Mouse (Mus musculus): ENCODE data around the gene Mst1. TPM values are rescaled to one million over a fixed set of nuclear protein-coding genes. Genes with fewer than 3 reads are reported as not detected.

Gene Mst1
- 5.6 and 6.2 TPM in 2 replicates for polyA plus RNA-seq (2012; rRNA removed)

DNA sequence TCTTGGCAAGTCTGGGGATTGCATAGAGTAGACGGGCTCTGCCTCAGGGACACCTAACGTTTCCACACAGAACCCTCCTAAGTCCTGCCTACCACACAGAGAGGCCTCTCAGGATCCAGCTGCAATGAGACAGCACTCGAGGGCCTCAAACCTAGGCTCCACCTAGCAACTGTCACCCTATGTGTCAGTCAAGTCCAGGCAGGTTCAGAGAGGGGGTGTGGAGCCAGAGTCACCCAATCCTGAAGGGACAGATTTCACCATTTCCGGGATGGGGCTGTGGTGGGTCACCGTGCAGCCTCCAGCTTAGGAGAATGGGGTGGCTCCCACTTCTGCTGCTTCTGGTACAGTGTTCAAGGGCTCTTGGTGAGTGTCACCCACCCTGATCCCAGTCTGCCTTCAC, at the start of gene Mst1:
TSS of gene Mst1 (plus strand) at position 269 of the 400 bp plus-strand sequence.
- no peak for DNase-seq (ENCODE audit: low spot score)

DNA sequence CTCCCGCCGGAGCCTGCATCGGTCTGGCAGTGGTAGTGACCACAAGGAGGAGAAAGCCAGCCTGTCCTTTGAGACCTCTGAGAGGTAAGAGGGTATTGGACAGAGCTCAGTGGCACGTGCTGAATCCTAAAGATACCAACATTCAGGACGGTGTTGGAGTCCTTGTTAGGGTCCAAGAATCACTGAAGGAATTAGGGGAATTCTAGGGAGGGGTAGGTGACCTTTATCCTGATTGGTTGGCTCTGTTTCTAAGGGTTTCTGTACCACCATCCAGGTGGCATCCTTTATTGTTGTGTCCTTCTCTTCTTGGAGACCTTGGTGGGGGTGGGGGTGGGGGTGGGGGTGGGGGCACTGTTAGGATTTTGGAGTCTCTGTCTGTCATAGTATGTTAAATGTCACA, 48.1 kb upstream of the Mst1 start:
- no peak for DNase-seq (ENCODE audit: low spot score)

DNA sequence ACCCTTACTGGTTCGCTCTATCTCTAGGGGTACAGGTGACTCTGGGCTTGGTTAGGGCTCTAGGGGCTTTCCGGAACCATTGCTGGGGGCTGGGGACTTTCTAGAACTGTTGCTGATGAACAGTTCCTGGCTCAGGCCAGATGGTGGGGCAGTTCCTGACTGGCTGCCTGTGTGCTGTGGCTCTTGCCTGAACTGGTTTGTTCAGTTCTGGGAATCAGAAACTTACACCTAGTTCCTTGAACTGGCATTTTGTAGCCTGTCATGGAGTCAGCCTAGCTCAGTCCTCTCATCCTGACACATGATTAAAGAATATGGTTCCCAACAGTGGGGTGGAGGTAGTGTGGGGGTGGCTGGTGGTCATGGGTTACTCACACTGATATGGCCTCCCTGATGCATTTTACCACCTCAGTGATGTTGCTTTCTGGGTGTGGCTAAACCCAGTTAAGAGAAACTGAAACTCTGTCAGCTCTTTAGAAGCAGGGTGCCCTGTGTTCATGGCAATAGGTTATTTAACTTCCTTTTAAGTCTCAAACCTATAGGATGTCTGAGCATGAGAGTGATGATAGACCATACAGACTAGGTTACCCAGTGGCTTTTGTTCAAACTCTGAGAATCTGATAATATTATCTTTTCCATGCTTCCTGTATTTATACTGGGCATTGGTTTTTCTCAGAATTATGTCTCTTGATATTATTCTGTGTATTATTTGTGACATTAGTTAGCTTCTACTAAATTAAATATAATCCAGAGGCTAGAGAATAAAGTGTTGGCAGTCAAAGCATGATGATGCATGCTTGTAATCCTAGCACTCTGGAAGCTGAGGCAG, 44.7 kb upstream of the Mst1 start:
- DNase-seq (ENCODE audit: low spot score), result no peak

DNA sequence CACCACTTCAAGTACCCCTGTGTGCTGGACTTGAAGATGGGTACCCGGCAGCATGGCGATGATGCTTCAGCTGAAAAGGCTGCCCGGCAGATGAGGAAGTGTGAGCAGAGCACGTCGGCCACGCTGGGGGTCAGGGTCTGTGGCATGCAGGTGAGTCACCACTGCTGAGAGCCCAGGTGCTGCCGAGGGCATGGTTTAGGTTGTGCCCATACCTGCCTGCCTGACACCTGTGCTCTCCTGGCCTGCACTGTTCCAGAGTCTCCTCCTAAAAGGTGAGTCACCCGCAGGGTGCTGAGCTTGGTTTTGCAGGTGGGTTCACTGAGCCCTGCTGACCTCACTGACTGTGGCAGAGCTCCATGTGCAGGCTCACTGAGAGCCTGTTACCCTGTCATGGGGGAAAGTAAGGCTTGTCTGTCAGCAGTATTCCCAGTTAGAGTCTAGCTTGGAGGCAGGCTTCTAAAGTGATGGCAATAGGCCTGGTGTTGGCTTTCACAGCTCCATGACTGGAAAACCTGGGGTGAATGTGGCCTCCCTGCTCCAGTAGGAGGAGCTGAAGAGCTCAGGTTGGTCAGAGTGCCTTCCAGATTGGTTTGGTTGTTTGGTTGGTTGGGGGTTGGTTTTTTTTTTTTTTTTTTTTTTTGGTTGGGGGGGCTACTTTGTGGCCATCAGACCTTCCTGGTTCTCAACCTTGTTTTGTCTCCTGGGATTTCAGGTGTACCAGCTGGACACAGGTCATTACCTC, 35.3 kb upstream of the Mst1 start:
- DNase-seq (ENCODE audit: low spot score), result peak; percentile 33

DNA sequence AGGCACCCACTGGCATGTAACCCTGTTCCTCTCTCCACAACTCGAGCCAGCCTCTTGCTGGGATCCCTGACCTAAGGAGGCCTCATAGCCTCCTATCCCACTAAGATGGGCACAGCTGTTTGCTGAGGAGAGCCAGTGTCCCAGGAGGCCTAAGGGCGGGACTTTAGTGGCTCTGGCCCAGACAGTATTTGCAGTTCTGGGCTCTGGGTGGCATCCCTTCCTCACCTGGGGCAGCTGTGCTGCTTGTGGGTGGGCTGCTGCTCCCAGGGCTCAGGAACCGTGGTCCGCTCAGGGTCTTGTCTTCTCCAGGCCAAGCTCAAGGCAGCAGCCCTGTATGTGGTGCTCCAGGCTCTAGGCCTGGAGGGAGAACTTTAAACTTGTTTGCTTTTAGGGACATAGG, 33.7 kb upstream of the Mst1 start:
- DNase-seq (ENCODE audit: low spot score), result no peak

DNA sequence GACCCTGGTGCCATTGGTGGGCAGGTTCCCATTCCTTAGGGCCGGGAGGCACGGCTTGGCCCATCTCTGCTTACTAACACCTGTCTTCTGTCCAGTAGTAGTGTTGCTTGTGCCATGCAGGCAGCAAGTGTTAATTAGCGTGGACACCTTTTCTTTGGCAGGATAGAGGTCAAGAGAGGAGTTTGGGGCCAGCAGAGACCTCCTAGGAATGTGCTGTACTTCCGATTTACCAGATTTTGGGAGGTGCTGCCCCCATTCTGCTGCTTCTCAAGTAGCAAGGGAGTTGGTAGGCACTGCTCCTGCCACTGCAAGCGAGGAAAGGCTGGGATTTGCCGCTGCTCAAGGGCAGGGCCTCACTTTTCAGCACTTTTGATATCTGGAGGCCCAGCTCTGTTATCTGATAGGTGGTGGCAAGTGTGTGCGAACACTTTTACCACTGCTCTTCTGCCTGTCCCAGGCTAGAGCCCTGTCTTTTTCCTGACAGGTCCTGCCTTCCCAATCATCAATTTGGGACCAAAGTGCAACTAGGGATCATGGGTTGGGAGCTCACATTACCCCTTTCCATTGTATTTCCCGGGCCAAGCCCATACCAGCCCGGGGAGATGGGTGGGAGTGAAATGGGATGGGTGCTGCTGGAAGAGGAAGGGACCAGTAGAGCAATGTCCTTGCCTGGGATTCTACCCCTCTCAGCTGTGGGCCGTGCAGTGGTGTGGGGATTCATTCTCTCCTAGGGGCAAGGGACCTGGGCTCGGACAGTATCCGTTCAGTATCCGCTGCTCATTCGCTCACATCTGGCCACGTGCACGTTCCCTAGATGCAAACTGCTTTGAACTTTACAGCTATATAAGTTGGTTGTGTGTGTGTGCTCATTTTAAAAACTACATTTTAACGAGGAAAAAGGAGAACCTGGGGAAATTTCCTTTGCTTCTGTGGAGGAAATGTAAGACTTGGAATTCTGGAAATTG, 32.4 kb upstream of the Mst1 start:
- DNase-seq (ENCODE audit: low spot score), result no peak

DNA sequence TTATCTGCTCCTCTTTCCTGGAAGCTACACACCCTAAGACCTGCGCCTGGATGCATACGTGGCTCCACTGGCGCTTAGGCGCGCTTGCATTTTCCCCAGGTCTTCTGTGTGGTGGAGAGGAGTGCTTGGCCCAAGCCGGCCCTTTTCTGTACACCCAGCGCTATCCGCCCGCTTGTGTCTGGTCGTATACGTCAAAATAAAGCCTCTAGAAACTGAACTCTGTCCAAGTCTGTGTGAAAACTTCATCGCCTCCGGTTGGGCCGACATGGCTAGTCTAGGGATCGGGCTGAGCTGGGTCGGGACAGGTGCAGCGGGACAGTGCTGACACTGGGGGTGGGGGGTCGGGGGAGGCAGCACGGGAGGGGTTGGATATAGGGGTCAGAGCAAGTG, 31.7 kb upstream of the Mst1 start:
- peak; percentile 41 for DNase-seq (ENCODE audit: low spot score)

DNA sequence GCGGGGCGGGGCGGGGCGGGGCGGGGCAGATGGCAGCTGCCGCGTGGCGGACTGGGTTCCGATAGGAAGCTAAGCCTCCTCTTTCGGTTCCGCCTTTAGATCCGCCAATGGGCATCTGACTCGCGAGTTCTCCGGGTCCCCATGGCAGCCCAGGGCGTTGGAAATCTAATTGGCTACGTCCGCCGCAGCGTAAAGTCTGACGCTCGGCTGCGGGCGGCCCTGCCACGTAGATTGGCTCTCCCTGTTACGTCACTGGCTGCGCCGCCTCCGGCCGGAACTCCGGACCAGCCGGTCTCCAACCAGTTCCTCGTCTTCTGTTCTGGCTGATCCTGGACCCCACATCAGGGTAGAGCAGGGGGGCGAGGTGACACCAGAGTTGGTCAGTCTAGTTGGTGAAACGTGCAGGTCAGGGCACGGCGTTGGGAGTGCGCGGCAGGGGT, 31.2 kb upstream of the Mst1 start, which contains the start of gene Gmppb:
TSS of gene Gmppb (plus strand) at position 227 of the 440 bp plus-strand sequence.
- peak; percentile 84 for DNase-seq (ENCODE audit: low spot score)

DNA sequence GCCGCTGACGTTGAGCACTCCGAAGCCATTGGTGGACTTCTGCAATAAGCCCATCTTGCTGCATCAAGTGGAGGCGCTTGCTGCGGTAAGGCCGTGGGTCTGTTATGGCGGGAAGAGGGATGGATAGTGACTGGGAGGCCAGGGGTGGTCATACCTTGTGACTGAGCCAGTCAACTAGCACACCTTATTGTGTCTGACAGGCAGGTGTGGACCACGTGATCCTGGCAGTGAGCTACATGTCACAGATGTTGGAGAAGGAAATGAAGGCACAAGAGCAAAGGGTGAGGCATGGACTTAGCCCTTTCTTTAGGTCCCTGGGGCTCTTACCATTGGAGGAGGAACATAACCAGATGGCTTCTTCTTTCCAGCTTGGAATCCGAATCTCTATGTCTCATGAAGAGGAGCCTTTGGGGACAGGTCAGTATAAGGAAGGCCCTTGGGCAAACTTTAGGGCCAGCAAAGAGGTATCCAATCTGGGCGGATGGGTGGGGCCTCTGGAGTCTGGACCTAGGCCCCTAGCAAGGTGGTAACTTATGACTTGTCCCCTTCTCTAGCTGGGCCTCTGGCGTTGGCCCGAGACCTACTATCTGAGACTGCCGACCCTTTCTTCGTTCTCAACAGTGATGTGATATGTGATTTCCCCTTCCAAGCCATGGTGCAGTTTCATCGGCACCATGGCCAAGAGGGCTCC, 30.5 kb upstream of the Mst1 start:
- no peak for DNase-seq (ENCODE audit: low spot score)

DNA sequence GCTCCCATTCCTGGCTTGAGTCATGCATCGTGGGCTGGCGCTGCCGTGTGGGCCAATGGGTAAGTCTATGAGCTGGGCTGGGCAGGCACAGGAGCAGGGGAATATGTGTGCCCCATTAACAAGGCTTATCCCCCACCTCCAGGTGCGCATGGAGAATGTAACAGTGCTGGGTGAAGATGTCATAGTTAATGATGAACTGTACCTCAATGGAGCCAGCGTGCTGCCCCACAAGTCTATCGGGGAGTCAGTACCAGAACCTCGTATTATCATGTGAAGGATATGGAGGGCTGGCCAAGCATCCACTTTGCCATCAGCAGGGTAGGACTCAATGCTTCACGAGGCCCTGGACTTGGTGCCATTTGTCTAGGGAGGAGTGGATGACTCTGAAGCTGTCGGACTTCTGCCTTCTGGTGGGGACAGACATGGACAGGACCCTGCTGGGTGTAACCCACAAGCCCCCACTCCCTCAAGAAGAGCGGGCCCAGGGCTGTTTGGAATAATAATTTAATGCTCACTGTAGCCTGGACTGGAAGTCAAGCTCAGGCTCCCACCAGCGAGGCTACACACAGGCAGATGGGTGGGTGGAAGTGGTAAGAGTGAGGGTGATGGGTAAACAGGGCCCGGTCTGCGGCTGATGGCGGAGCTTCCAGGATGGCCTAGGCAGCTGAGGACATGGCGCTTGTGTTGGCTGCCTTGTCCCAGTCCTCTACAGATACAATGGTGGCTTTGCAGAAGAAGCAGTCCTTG, 28.9 kb upstream of the Mst1 start:
- DNase-seq (ENCODE audit: low spot score), result no peak

DNA sequence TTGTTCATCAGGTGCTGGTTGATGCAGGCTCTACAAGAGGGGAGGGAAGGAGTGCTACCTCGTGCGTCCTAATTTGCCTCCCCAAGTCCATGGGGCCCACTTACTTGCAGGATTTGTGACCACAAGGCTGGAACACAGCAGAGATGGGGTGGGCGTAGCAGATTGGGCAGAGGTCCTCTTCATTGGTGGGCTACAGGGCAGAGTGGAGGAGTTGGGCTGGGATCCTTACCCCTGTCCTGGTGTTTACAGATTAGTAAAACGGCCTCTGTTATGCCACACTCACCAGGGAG, 28.4 kb upstream of the Mst1 start:
- DNase-seq (ENCODE audit: low spot score), result no peak

DNA sequence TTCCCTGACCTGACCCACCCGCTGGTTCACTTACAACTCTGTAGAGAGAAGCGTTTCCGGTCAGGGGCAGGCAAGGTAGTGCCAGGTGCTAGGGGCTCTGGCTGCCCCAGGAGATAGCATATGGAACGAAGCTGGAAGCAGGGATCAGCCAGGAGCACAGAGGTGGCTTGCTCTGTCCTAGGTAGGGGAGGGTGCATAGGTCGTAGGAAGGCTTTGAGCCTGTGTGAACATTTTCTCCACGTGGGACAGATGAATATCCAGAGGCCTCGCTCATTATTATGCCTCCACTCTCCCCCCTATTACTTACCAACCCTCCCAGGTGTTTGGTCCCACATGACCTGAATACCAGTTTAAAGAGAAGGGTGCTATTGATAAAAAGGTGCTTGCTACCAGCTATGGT, 27.8 kb upstream of the Mst1 start:
- DNase-seq (ENCODE audit: low spot score), result no peak

DNA sequence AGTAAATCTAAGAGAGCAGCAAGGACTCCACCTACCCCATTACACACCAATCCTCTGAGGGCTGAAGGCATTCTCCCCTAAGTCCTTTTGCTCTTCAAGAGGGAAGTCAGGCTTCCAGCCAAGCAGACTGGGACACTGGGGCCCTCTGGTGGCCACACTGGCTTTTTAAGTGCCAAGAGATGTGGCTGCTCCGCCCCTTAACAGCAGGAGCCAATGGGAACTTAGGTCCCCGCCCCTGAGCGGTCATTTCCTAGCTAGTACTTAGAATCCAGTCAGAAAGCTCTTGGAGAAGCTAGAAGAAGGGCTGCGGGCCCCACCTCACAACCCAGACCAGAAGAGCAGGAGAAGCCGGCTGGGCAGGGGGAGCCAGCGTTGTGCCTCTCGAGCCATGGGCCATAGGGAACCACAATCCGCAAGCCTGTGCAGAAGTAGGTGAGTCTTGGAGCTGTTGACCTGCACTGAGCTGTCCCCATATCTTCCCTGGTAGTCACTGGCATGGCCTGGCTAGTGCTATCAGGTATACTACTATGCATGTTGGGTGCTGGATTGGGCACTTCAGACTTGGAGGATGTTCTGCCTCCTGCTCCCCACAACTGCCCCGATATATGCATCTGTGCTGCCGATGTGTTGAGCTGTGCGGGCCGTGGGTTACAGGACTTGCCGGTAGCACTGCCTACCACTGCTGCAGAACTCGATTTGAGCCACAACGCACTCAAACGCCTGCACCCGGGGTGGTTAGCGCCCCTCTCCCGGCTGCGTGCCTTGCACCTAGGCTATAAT, 27.2 kb upstream of the Mst1 start, which contains the start of gene Amigo3:
TSS of gene Amigo3 (plus strand) at position 275 of the 780 bp plus-strand sequence.
- DNase-seq (ENCODE audit: low spot score), result peak; percentile 86

DNA sequence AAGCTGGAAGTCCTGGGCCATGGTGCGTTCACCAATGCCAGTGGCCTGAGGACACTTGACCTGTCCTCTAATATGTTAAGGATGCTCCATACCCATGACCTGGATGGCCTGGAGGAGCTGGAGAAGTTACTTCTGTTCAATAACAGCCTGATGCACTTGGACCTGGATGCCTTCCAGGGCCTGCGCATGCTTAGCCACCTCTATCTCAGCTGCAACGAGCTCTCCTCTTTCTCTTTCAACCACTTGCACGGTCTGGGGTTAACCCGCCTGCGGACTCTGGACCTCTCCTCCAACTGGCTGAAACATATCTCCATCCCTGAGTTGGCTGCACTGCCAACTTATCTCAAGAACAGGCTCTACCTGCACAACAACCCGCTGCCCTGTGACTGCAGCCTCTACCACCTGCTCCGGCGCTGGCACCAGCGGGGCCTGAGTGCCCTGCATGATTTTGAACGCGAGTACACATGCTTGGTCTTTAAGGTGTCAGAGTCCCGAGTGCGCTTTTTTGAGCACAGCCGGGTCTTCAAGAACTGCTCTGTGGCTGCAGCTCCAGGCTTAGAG, 26.5 kb upstream of the Mst1 start:
- DNase-seq (ENCODE audit: low spot score), result no peak

DNA sequence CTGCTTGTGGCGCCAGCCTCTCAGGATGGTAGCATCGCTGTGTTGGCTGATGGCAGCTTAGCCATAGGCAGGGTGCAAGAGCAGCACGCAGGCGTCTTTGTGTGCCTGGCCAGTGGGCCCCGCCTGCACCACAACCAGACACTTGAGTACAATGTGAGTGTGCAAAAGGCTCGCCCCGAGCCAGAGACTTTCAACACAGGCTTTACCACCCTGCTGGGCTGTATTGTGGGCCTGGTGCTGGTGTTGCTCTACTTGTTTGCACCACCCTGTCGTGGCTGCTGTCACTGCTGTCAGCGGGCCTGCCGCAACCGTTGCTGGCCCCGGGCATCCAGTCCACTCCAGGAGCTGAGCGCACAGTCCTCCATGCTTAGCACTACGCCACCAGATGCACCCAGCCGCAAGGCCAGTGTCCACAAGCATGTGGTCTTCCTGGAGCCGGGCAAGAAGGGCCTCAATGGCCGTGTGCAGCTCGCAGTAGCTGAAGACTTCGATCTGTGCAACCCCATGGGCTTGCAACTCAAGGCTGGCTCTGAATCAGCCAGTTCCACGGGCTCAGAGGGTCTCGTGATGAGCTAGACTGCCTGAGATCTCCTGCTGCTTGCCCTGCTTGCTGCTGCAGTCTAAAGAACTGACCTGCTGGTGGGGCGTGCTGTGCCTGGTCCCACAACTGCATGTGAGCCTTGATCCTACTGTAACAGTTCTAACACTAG, 25.8 kb upstream of the Mst1 start:
- DNase-seq (ENCODE audit: low spot score), result no peak

DNA sequence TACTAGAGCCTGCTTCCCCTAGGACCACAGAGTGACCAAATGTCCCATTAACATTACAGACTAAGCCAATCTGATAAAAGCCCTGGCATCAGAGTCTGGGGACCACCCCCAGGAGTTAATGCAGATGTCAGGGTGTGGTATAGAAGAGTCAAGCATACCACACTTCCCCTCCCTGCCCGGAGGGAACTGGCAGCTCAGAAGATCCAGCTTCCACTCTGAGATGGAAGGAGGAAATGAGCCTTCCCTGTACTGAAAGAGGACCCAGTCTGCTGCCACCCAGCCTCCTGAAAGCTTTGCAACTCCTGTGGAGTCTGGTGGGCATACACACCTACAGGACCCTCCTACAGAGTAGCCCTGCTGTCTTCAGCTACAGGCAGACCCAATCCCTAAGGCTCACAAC, 25.2 kb upstream of the Mst1 start:
- no peak for DNase-seq (ENCODE audit: low spot score)

DNA sequence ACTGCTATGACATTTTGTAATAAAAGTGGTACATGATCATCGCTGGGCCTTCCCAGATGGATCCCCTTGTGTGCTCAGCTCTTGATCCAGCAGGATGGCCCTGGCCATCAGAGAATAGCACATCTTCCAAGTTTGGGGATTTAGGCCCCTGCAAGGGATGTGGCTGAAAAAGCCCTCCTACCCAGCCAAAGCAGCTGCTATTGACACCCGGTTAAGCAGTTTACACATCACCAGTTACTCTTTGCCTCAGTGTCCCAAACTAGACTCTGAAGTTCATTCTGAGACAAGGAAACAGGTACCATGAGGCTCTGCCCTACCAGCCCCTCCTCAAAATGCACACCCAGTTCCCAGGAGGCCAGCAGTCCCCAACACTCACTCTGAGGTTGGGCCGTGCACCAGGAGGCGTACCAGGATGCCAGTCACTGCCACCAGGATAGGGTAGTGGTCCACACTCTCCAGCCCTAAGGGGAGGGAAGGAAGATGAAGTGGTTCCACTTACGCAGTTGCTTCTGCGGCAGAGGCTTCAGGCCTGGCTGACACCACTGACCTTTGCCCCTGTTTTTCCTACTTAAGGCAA, 24.5 kb upstream of the Mst1 start:
- DNase-seq (ENCODE audit: low spot score), result no peak

Measured in urinary bladder, adult 2 months (tissue).